Mouse (Mus musculus) spleen, adult 2 months (tissue): ENCODE measurements around the gene Chn1. TPM values are rescaled to one million over a fixed set of nuclear protein-coding genes. Genes with fewer than 3 reads are reported as not detected.

ENCODE experiments used
- DNase-seq, 2 experiments: peaks; one replicate each; pipeline versions ENCODE4 v3.0.0 to v3.0.0-alpha.2; 2012 to 2021; ENCODE audit warnings: low spot score in 2 of 2, low read depth in 1 of 2
- H3K27ac ChIP-seq: fragments of 200-500 bp; 2 replicates; pipeline ENCODE4 v1.5.1; 2012; ENCODE audit warnings: low read length, inconsistent platforms; ENCODE audit not compliant: insufficient read depth
- H3K27me3 ChIP-seq: fragments of 200-500 bp; 2 replicates; pipeline ENCODE4 v1.6.1; 2012; ENCODE audit warnings: mild to moderate bottlenecking, moderate library complexity, low read length, inconsistent platforms; ENCODE audit not compliant: control insufficient read depth, insufficient read depth
- H3K36me3 ChIP-seq: fragments of 200-500 bp; 2 replicates; pipeline ENCODE4 v1.6.1; 2012; ENCODE audit warnings: mild to moderate bottlenecking, low read length, inconsistent platforms; ENCODE audit not compliant: control insufficient read depth, insufficient read depth
- H3K4me1 ChIP-seq: fragments of 200-500 bp; 2 replicates; pipeline ENCODE4 v1.6.1; 2011; ENCODE audit warnings: inconsistent platforms; ENCODE audit not compliant: control insufficient read depth, insufficient read depth, insufficient read length
- H3K4me3 ChIP-seq: fragments of 200-500 bp; 2 replicates; pipeline ENCODE4 v1.5.1; 2011; ENCODE audit warnings: mild to moderate bottlenecking, inconsistent platforms; ENCODE audit not compliant: insufficient read depth, insufficient read length; ENCODE audit errors: extremely low read depth
- CTCF ChIP-seq: fragments of 200-500 bp; IDR thresholded peaks from 2 replicates; pipeline ENCODE4 v1.5.1; 2011; ENCODE audit warnings: mild to moderate bottlenecking, inconsistent platforms; ENCODE audit not compliant: insufficient read depth, insufficient read length, insufficient replicate concordance; ENCODE audit errors: extremely low read depth
- POLR2A ChIP-seq: fragments of 200-500 bp; IDR thresholded peaks from 2 replicates; pipeline ENCODE4 v1.6.1; 2011; ENCODE audit warnings: low read depth, low read length, inconsistent platforms
- WGBS: fragments of 180-500 bp; shearing (Covaris S2); methylation state at CpG from one replicate; pipeline ENCODE4 v1.1.7; 2018; 5-methylcytosine and 5-hydroxymethylcytosine counted together
- polyA plus RNA-seq: library from polyadenylated mRNA; depleted of rRNA; stranded (reverse); fragments of >200 nt; gene quantifications from 2 replicates; pipeline ENCODE4 v1.2.3, GENCODE M21; 2012

Gene Chn1
- polyA plus RNA-seq, 1 experiment: 0.91 TPM

DNA sequence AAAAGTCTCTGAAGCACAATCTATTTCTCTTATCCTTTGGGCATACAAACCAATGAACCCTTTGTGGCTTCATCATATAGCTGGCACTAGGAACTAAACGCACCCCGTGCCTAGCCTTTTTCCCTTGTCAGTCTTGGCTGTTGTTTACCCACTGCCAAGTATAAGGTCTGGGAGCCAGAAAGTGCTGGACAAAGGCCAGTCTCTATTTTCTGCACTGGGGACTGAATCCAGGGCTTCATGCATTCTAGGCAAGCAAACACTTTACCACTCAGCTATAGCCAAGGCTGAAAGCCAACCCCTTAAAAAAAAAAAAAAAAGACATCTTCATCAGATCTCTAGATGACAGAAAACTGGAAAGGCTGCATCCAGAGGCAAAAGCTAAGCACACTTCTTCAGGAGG lies 15.2 kb upstream of the Chn1 start:
- DNase-seq: no peak
- TF ChIP-seq CTCF: no peak
- no peak for TF ChIP-seq POLR2A
- Histone ChIP-seq H3K4me1 (no peaks in the 10 kb centered on the region), H3K27me3 (no peaks in the 10 kb centered on the region), H3K27ac (no peak overlapping the region), H3K36me3 (no peaks in the 10 kb centered on the region), H3K4me3 (no peak overlapping the region)
- 80% methylated on average over 2 of the region's 2 CpGs for WGBS

DNA sequence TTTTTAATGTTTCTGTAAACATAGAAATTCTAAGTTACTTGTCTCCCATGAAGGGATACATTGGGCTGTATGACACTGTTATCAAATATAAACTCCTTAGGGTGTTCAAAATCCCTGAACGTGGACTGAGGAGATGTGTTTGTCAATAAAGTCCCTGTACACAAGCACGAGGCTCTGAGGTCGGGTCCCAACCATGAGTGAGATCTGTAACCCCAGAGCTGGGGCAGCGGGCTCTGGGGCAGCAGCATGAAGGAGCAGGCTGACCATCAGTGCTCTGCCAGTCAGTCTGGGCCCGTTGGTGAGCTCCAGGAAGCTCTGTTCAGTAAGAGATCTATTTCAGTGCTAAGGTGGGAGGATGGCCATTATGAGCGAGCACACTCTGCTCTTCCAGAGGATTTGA lies 13.2 kb upstream of the Chn1 start:
- WGBS: 71% methylated on average over 6 of the region's 6 CpGs
- H3K4me1 ChIP-seq: no peaks in the 10 kb centered on the region
- TF ChIP-seq CTCF: no peak
- no peak for TF ChIP-seq POLR2A
- no peak for DNase-seq
- H3K4me3 ChIP-seq: no peak overlapping the region
- no peaks in the 10 kb centered on the region for H3K36me3 ChIP-seq
- no peaks in the 10 kb centered on the region for H3K27me3 ChIP-seq
- no peak overlapping the region for H3K27ac ChIP-seq

DNA sequence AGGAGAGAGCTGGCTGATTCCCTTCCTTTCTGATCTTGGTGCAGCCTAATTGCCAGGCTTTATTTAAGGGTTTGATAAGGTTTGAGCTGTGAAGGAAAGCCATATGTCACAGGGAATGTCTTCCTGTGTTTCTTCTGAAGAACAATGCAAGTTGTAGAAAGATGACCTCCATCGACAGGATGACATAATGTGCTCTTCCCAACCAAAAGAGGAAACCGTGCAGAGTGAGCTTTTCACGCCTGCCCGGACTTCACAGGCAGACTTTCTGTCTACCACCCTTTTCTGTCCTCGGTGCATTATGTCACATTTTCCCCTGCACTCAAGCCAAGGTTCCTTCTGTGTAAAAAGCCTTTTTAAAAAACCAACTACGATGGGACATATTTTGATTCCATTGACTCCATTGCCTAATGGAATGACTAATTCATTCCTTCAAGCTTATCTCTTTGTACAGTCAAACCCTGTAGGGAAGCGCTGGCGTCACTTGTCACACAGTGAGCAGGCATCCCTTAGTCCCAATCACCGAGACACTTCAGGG lies 7.3 kb upstream of the Chn1 start:
- Histone ChIP-seq H3K4me1 (no peaks in the 10 kb centered on the region), H3K36me3 (no peaks in the 10 kb centered on the region), H3K27me3 (peaks cover 2% of the 10 kb centered on the region), H3K27ac (no peak overlapping the region), H3K4me3 (no peak overlapping the region)
- TF ChIP-seq CTCF (no peak), POLR2A (no peak)
- no peak for DNase-seq
- WGBS: 14% methylated on average over 9 of the region's 9 CpGs

DNA sequence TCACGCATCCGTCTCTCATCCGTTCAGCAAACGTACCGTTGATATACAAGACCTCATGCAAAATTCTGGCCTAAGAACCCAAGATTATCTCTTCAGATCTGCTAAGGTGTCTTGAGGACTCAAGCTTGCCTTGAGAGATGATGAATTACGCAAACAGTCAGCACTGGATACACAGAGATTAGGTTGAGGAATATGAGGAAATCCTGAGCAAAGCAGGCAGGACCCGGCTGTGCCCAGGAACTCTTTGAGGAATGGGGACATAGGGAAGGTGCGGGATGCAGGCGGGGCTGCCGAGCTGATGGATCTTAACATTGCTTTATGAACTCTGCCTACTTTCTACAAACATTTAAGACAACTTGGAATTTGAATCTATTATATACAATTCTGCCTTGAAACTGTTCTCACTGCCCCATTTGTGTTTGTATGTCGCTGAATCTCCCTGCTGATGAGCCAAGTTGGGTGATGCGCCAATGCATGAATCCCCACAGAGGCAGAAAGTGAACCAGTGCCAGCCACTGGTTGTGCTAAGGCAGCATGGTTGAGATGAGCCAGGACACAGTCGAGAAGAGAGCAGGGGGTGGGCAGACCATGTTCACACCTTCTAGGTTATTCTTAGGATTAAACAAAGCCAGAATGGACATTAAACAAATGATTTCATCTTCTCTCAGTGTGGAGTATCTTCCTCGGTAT lies 5.3 kb upstream of the Chn1 start:
- Histone ChIP-seq H3K27me3 (peaks cover 6% of the 10 kb centered on the region), H3K36me3 (no peaks in the 10 kb centered on the region), H3K27ac (no peak overlapping the region), H3K4me3 (no peak overlapping the region), H3K4me1 (peaks cover under 1% of the 10 kb centered on the region; the same call in 1 of the 2 replicates)
- TF ChIP-seq CTCF (no peak), POLR2A (no peak)
- 85% methylated on average over 14 of the region's 14 CpGs for WGBS
- no peak for DNase-seq

DNA sequence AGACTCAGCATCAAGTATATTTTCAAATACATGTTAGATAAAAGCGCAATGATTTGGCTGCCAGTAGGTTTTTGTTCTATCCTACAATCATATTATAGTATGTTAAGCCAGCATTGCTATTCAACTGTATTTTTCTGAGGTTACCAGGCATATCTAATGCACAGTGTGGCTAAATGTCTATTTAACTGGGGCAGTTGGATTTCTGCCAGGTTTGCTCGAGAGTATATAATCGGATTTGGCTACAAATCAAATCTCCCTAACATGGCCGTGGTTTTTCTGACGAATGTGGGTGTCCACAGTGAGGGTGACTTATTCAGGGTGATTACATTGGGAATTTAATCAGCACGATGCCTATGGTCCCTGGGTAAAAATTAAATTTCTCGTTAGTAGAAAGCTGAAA lies 4.7 kb upstream of the Chn1 start:
- Histone ChIP-seq H3K27ac (no peak overlapping the region), H3K4me1 (peaks cover 4% of the 10 kb centered on the region), H3K36me3 (no peaks in the 10 kb centered on the region), H3K4me3 (no peak overlapping the region), H3K27me3 (peaks cover 13% of the 10 kb centered on the region)
- TF ChIP-seq CTCF (no peak), POLR2A (no peak)
- WGBS: 74% methylated on average over 7 of the region's 7 CpGs
- no peak for DNase-seq

DNA sequence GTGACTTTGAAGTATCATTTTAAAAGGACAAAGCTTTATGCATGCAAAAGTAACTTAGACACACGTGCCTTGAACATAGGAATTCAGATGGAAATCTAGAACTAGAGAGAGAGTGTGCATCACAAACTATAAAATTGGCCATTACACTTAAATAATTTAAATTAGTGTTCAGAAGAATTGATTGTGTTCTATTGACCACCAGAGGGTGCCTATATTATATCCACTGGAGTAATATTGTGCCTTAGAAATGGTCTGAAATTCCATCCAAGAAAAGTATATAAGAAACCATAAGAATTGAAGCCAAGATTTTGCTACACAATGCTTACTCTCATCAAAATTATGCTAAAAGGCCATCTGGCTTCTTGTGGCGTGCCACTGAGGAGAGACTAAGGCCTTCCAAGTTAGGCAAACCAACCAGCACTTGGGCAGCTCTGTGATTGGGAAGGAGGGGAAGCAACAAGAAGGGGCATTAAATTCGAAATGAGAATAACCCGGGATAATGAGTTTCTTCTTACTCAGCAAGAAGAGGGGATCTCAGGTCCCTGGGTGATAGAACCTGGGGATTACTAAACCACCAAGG lies 4.0 kb upstream of the Chn1 start:
- Histone ChIP-seq H3K27ac (no peak overlapping the region), H3K27me3 (peaks cover 15% of the 10 kb centered on the region), H3K4me3 (no peak overlapping the region), H3K4me1 (peaks cover 6% of the 10 kb centered on the region), H3K36me3 (no peaks in the 10 kb centered on the region)
- 71% methylated on average over 4 of the region's 4 CpGs for WGBS
- DNase-seq: no peak
- TF ChIP-seq POLR2A: no peak
- TF ChIP-seq CTCF: no peak

DNA sequence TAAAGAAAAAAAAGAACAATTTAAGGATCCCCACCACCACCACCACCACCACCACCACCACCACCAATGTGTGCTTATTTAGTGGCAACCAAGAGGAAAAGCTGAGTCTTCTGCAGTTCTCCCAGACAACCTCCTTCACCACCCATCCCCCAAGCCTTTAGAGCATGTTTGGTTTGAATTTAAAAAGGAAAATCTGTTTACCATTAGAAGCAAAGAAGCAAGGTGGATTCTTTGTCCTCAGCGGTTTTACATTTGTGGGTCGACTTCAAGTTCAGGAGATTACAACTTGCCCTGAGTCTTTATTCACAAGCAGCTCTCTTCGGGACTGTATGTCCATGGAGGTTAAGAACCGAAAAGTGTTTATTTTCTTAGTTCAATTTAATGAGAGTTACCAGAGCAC lies 1.8 kb upstream of the Chn1 start:
- H3K27me3 ChIP-seq: peaks cover 15% of the 10 kb centered on the region
- WGBS: 56% methylated on average over 4 of the region's 4 CpGs

More for the DNA sequence above, 1.8 kb upstream of the Chn1 start:
- TF ChIP-seq POLR2A (no peak), CTCF (no peak)
- Histone ChIP-seq H3K27ac (no peak overlapping the region), H3K36me3 (no peaks in the 10 kb centered on the region), H3K4me3 (no peak overlapping the region), H3K4me1 (peaks cover 6% of the 10 kb centered on the region)
- DNase-seq: no peak
